Mouse (Mus musculus) layer of hippocampus, adult 18-20 months (tissue): Measurements from ENCODE around the gene Ppp1ca. TPM values are rescaled to one million over a fixed set of nuclear protein-coding genes. Genes with fewer than 3 reads are reported as not detected.
A peak's percentile ranks its signal among the peaks of the same experiment; 100 is the strongest.

Source experiments
- DNase-seq, 2 experiments: peaks; one replicate each; pipeline ENCODE4 v3.0.0; 2022; ENCODE audit warnings: low spot score in 2 of 2
- total RNA-seq, 2 experiments: library from RNA; stranded (reverse); gene quantifications; 2 replicates each; pipeline ENCODE4 v1.2.3; 2021

Ppp1ca gene
- total RNA-seq, 2 experiments from 2014 or later = 268 TPM

DNA sequence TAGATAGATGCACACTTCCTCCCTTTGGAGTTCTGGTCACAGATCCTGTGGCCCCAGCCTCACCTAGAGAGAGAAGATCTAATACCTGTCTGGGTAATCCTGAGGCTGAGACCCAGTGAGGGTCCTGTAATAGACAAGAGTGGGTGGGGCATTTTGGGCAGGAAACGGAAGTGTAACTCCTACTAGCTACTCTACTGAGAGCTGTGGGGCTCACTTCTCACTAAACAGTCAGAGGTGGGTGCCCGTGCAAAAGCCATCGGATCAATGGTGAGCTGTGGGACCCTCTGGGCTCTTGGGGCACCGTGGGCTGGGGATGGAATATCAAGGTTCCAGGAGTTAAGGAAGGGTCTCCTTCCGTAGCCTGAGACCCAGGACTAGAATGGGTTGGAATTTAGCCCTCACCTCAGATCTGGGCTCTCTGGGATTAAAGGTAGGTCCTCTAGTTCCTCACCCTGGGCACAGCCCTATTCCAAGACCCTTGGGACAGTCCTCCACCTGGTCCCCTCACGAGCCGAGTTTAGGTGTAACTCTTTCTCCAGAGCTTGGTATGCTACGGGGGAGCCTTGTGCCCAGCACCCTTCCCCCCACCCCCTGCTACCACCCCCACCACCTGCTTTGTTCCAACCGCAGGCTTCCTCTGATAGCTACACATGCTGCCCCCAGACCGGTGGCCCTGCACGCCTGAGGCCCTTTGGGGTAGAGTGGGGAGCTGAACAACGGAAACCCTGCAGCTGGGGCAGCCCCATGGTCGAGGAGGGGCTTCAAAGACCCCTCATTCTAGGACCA is 37.2 kb upstream of the Ppp1ca start:
- DNase-seq = no peak

DNA sequence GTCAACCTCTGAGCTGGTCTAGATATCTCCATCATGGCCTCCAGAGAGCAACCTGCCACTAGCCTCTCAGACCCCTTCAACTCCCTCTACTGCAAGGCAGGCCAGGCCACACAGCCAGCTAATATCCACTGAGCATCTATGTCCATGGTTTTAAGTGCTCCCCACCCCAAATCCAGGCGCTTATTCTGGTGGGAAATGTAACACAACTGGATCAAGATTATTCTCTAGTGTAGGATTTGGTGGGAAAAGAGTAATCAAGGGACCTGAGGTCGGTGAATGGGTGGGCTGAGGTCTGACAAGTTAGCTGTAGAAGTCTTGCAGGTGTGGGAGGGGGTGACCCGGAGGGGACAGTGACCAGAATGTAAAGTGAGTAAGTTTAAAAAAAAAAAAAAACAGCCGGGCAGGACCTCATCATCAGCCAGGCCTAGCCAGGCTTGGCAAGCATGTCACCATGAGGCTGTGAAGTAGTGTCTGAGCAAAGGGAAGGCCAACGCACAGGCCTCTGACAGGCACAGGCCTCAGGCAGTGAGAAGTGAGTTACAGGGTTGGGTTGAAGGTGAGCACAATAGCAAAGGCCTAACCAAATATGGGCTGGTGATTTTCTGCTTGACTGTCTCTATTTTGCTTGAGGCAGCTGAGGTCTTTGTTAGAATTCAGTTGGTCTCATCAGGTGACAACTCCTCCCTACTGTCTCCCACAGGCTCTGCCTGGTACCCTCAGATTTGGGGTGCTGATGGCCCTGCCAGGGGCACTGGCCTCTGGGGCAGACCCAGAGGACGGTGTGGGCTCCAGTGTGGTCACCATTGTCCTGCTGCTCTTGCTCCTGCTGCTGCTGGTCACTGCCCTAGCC is 36.4 kb upstream of the Ppp1ca start:
- no peak for DNase-seq

DNA sequence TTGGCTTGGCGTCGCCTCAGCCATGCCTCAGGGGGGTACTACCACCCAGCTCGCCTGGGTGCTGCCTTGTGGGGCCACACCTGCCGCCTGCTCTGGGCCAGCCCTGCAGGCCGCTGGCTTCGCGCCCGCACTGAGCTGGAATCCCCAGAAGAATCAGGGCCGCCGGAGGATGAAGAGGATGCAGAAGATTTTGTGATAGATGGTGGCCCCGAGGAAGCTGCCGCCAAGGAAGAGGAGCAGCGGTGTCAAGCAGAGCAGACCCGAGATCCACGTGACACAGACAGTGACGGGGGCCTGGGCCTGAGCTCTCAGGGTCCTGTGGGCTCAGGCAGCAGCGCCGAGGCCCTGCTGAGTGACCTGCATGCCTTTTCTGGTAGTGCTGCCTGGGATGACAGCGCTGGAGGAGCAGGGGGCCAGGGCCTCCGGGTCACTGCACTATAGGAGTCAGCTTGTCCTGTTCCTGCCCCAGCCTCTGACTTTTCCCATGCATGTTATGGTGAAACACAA is 35.7 kb upstream of the Ppp1ca start:
- DNase-seq = no peak

DNA sequence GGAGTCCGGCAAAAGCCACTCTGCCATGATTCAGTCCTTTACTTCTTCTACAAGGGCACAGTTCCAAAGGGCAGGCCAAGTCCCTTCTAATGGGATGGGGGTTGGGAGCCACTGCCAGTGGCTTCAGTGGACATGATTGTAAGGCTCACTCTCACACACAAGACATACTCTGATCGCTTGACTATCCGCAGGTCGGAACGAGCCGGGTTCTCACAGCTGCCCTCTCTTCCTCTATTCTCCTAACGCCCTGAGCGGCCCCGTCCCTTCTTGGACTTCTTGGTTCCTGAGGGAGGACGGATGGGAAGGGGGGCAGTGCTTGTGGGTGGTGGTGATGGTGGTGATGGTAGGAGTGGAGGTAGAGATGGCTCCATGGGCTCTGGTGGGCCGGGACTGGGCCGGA is 35.1 kb upstream of the Ppp1ca start:
- DNase-seq = no peak

DNA sequence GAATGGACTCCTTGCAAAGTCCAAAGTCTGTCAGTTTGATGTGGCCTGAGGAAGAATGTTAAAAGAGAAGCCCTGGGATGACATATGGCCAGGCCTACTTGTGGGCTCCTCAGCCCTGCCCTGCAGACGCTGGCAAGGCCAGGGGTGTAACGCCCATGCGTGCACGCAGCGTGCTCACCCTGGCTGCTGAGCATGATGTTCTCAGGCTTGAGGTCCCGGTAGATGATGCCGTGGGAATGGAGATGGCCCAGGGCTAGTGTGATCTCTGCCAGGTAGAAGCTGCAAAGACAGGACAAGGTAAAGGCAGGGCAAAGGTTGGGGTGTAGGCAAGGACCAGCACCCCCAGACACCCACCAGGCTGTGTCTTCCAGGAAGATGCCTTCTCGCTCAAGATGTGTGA is 32.8 kb upstream of the Ppp1ca start:
- no peak for DNase-seq

DNA sequence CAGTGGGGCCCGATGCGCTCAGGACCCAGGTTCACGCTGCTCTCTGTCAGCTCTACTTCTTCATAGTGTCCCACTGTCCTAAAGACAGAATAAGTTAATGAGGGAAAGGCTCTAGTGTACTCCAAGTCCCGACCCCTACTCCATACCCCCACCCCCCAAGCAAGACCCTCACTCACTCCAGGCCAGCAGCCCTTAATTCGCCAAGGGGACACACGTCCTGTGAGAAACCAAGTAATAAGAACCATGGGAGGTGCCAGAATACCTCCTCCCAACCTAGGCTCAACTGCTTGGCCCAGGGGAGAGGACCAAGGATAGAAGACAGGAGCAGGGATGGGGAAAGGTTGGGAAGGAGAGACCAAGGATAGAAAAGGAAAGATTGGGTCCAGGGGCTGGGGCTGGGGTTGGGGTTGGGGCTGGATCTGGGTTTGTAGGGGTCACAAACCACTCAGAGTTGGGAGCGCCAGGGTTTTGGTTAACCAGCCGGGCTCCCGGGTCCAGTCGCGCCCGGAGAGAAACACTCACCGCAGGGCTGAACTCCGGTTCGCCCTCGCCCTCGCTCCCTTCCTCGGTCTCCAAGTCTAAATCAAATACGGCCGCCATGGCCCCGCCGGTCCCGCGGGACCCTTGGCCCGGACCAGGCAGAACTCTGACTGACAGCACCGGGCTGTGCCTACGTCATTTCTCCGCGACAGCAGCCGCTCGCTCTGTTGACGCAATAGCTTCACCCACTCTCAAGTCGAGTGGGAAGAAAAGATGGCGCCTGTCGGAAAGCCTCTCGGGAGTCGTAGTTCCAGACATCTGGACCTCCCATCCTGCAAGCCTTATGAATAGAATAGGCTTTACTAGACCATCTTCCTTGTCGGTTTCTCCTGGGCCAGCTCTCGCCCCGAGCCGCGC is 29.0 kb upstream of the Ppp1ca start, which contains the start of gene Rps6kb2:
Rps6kb2 (minus strand) TSS at position 709 of the 897 bp plus-strand sequence.
- peak; percentile 96 to 99 for DNase-seq

DNA sequence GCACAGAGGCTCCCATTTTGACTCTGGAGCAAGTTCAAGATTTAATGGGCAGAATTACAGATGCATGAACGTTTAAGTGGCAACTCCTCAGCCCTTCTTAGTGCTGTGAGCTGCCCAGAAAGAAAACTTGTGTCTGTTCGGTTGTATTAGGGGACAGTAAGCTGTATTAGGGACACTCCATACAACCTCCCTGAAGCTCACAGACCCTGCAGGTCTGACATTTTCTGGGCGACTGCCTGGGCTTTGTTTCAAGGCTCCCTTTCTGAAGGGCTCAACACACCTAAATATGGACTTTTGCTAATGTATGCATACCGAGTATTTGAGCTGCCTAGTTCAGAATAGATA is 28.4 kb upstream of the Ppp1ca start:
- no peak for DNase-seq

DNA sequence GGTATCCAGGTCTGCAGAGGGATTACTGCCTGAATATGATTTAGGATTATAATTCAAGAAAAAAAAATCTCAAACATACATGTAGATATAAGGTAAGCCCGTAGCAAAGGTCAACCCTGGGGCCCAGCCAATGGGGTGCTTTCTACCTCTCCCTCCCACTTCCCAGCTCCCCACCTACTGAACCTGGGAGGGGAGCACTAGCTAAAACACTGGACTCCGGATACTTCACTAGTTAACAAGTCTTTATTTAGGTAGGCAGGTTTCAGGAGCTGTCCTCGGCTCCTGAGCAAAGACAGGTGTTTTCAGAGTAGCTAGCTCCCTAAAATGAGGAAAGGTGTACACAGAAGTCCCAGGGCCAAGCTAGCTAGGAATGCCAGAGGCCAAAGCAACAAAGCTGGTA is 27.8 kb upstream of the Ppp1ca start:
- DNase-seq = no peak

DNA sequence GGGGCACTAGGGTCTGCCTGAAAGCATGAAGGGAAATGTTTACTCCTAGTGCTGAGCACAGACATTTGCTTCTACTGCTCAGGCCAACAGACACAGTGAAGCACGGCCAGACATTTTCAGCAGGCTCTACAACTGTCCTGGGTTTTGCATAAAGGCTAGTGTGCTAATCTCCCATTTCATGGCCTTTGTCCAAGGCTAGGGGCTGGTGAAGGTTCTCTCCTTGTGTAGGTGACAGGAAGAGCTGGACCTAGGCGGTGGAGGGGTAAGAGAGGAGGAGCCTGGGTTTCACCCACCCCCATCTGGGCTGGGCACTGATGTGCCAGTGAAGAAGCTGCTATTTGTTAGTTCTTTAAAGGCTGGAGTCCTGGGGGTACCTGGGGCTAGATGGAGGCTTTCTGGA is 27.1 kb upstream of the Ppp1ca start:
- no peak for DNase-seq

DNA sequence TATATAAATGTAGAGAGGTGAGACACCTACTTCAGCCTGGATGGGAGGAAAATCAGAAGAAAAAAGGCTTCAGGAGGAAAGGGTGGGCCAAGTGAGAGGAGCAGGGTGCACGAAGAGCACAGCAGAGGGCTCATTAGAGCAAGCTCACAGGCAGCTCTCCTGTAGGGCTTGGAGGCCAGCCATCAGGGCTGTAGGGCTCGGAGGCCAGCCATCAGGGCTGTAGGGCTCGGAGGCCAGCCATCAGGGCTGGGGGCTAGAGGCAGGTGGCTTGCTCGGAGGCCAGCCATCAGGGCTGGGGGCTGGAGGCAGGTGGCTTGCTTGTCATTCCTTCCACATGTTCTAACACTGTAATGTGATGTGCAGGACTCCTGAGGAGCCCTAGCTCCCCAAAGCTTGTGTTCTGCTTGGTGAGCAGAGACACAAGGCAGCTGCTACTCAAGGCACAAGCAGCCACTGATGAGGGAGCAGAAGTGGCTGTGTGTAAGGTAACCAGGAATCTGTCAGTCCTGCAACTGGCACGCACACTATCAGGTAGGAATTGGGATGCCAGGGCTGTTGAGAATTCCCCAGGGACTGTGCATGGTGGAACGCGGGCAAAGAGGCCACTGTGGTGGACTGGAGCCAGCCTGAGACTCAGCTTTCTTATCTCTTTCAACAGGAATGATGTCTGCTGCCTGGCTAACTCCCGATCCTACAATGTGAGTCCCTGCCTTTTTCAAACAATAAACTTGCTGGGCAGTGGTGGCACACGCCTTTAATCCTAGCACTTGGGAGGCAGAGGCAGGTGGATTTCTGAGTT is 25.0 kb upstream of the Ppp1ca start:
- DNase-seq = no peak

DNA sequence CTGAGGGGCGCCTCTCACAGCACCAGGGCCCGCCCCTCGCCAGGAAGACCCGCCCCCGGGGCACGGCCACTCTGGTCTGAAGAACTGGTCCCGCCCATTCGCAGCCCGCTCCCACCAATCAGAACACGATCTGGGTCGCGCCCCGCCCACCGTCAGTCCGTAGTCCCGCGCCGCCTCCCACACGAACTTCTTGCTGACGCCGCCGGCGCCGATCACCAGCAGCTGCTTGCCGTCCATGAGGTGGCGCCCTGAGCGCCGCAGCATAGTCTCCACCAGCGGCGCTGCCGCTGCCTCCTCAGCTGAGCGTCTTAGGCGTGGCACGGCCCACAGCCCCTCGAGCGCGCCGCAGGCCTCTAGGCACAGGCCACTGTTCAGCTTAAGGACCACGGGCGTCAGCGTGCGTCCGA is 22.5 kb upstream of the Ppp1ca start:
- peak; percentile 99 for DNase-seq

DNA sequence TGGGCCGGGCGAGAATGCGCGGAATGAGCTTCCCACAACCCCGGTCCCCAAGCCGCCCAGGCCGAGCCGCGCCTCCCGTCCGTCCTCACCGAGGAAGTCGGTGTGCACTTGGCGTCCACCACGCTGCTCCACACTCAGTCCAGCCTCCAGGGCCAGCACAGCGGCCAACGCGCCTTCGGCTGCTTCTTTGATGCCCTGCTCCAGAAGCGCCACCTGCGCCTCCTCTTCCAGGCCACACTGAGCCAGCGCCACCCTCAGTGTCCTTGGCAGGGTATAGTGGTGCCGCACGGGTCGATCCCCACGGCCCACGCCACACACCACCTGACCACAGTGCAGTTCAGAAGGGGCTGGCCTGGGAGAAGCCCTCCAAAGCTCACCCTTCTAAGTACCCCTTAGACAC is 22.1 kb upstream of the Ppp1ca start:
- no peak for DNase-seq

DNA sequence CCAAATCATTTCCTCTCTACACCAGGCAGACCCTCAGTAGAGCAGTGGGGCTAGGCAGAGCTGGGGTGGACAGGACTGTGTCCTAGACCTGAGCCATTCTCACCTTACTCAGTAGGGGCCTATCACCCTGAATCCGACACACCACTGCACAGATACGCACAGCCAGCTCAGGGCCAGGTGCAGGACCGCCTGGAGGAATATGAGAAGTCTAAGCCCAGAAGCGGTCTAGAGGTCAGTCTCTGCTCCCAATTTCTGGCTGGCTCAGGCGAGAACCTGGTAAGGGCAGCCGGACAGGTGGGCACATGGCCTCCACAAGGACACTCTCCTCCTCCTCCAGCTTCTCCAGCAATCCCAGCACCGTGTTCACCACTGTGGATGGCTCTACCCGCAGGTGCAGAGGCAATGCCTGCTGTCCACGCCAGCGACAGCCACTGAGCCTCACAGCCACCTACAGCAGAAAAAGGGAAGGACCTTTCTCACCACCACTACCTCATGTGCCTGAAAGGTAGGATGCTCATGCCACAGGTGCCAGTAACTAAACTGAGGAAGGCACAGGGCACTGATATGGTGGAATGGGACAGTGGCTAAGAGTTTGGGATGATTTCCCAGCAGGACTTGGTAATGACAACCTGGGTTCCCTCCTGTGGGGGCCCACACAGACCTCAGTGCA is 21.0 kb upstream of the Ppp1ca start:
- no peak for DNase-seq

DNA sequence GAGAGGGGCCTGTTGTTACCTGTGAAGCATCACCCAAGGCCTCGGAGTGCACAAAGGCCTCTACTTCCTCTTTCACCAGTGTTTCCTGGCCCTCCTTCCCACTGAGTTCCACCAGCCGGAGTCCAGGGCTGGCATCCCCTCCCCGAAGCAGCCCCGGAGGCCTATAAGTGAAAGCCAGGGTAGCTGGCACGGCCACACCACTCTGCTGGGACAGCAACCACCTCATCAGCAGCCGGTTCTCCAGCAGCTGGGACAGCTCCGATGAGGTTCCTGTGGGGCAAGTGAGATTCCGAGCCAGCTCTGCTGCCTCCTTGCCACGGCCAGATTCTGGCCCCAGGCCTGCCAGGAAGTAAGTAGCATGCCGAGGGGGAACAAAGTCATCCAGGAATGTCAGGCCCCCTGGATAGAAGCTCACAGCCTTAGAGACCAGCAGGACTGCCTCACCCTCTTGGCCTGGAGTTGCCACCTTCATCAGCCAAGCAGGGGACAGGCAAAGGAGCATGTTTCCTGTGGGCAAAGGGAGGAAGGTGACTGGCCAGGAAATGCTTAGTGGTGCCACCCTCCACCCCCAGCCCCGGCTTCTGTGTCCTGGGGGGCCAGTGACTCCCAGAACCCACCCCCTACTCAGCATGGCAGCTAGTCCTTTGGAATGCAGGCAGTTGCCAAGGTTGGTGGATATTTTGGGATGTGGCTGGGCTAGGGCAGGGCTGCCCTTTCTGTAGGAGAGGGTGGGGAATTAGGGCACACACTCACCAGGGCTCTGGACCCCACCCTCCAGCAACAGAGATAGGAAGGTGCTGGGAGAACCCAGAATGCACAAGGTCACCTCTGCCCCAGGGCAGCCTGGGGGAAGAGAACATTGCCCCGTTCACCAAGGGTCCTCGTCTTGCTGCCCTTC is 20.2 kb upstream of the Ppp1ca start:
- DNase-seq = no peak

DNA sequence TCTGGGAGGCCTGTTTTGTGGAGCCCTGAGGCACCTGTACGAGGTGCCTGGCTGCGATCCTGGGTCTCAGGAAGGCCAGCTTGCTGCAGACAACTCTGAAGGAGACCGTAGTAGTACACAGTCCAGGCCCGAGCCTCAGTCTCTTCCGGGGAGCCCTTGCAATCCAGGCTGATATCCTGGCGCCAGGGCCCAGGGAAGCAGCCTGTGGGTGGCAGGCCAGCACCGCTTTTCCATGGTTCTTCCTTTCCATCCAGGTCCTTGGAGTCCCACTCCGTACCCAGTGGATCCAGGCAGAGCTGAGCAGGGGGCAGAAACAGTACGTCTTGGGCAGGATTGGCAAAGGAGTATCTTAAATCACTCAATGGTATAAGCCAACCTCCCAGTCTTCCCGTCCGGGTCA is 18.9 kb upstream of the Ppp1ca start:
- DNase-seq = no peak

DNA sequence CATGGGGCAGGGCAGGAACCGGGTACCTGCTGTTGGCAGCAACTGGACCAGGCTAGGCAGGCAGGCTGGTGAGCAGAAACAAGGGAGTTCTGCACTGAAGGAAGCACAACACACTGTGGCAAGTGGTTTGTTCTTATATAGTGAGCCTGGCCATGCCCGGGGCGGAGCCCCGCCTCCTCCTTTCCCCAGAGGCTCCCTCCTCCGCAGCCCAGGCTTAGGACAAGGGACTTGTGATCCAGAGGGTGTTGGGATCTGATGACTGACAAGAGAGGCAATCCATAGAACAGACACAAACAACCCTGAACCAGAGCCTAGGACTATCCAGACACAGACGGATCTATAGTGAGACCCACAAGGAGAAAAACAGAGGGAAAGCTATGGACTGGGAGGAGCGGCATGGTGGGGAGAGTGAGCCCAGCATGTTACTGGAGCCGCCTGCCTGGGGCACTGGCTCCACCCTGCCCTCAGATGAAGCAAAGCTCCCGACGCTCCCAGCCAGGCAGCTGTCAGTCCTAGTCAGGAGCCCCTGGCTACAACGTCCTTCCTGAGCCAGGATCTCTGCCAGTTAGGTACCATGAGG is 16.4 kb upstream of the Ppp1ca start, which contains the start of gene Carns1:
Carns1 (minus strand) TSS at position 112 of the 580 bp plus-strand sequence.
- DNase-seq = no peak

DNA sequence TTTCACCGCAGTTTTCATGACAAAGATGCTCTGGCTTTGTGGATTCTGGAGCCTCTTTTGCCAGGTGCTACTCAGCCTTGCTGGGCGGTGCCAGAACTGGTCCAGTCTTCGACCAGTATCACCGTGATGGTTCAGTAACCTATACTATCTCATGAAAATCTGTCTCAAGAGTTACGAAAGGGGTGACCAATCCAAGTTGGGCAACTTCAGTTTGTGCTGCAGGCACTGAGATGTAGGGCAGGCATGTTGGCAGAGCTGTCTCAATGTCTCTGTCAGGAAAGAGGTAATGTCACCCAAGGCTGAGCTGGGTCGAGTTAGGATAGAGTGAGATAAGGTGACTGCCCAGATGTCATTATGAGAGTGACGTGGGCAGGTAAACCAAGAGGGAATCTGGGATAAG is 11.5 kb upstream of the Ppp1ca start:
- DNase-seq = no peak

DNA sequence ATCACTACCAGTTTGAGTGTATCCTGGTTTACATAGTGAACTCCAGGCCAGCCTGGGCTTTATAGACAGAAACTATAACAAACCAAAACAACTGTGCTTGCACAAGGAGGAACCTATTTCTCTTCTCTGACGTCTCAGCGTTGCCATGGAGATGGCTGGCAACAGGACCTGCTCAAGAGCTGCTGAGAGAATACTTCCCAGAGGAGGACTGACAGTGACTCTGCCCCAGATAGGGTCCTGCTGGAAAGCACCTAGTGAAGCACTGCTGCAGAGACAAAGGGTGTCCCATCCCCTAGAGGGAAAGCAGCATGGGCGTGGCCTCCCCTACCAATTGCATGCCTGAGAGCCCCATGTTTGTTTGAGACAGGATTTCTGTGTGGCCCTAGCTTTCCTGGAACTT is 10.0 kb upstream of the Ppp1ca start:
- DNase-seq = peak; percentile 69 to 83
